Mouse (Mus musculus) brain, embryonic 14.5 days (tissue): Measurements from ENCODE around the gene Vdr. TPM values are rescaled to one million over a fixed set of nuclear protein-coding genes. Genes with fewer than 3 reads are reported as not detected.
A peak's percentile ranks its signal among the peaks of the same experiment; 100 is the strongest.

Source experiments
- DNase-seq: peaks from one replicate; pipeline ENCODE4 v3.0.0-alpha.2; 2011; ENCODE audit warnings: low read depth
- CTCF ChIP-seq: fragments of 200-500 bp; IDR thresholded peaks from 2 replicates; pipeline ENCODE4 v1.5.1; 2012; ENCODE audit warnings: inconsistent platforms, mild to moderate bottlenecking, moderate library complexity, borderline replicate concordance; ENCODE audit not compliant: insufficient read depth, insufficient read length; ENCODE audit errors: extremely low read depth
- POLR2A ChIP-seq: fragments of 200-500 bp; IDR thresholded peaks from 2 replicates; pipeline ENCODE4 v1.6.1; 2012; ENCODE audit warnings: mild to moderate bottlenecking, inconsistent platforms, borderline replicate concordance; ENCODE audit not compliant: poor library complexity, insufficient read depth, insufficient read length, severe bottlenecking; ENCODE audit errors: extremely low read depth
- polyA plus RNA-seq: library from polyadenylated mRNA; depleted of rRNA; stranded (reverse); fragments of >200 nt; gene quantifications from 2 replicates; pipeline ENCODE4 v1.2.3, GENCODE M21; 2012

Vdr gene
- polyA plus RNA-seq, 1 experiment = 0.25 TPM

- no peak for DNase-seq
- no peak for TF ChIP-seq CTCF
- no peak for TF ChIP-seq POLR2A
These were observed 83.0 kb downstream of the Vdr start for GRCm38 (mm10) chr15:97827401-97827800.

DNA sequence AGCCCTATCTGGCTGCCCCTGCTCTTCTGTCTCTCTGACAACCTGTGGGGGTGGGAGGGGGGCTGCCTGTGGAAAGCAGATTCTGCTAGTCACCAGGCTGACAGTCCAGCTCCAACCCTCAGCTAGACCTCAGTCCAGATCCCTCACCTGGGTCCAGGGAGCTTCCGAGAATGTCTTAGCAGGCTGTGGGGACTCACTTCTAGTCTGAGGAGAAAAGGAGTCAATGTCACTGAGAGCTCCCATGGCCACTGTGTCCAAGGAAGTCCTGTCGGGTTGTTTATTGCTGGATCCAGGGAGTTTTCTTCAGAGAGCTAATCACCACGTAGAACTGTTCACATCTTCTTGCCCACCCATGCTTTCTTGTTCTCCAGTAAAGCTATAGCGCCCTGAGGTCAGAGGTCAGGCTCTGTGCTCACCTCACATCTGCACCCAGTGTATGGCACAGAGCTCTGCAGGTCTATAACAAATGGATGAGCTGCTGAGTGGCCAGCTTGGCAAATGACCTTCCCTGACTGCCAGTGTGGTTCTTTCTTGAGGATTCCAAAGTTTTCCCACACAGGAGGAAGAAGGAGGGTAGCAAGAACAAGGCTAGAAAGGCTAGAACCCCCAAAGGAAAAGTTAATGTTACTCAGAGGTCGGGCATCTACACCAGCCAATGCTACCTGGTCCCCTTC is 83.7 kb downstream of the Vdr start:
- DNase-seq = no peak
- TF ChIP-seq CTCF = no peak
- TF ChIP-seq POLR2A = no peak

DNA sequence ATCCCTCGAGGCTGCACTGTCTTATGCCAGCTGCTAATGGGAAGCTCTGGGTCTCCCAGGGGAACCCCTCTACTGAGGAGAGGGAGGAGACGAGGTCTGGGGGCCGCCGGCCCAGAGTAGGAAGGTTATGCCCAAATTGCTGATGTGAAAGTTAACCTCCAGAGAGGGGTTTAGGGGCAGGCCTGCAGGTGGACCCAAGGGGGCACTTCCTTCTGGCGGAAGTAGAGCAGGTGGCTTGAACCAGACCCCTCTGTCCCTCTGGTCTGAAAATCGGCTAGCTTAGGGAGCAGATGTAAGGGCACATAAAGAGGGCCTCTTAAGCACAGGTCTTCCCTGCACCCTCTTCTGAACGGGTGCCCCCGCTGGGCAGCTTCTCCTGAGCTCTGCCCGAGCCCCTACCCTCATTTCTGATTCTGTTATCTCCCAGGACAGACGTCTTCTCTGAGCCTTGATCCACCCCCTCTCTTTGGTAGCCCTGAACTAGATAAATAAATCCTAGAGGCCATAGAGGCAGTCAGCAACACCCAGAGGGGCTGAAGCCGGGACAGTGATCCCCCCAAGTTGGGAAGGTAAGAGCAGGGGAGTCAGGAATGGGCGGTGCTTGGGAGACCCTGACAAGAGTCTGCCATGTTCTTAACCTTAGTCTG is 84.4 kb downstream of the Vdr start:
- TF ChIP-seq POLR2A (no peak), CTCF (no peak)
- no peak for DNase-seq

- TF ChIP-seq CTCF (0 out of 2 replicates have a peak, but pooled peaks have one; percentile 6), POLR2A (no peak)
- peak; percentile 69 for DNase-seq
These were observed 85.1 kb downstream of the Vdr start for GRCm38 (mm10) chr15:97825071-97825940.

DNA sequence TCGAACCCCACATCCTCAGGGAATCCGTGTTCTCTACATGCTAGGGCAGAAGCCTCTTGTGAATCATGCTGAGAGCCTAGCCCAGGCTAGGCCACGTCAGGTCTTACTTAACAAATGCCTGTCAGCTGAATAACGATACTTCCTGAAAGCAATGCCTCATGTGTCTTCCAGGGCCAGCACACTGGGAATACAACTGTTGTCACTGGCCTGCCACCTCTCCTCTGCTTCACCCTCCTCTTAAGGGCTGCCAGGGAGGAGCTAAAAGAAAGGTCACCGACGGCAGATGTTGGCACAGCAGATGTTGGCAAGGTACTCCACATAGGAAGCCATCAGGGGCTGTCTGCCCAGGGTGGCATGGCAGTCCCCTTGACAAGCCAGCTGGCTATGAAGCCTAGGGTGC is 86.4 kb downstream of the Vdr start:
- DNase-seq = no peak
- no peak for TF ChIP-seq POLR2A
- TF ChIP-seq CTCF = no peak

DNA sequence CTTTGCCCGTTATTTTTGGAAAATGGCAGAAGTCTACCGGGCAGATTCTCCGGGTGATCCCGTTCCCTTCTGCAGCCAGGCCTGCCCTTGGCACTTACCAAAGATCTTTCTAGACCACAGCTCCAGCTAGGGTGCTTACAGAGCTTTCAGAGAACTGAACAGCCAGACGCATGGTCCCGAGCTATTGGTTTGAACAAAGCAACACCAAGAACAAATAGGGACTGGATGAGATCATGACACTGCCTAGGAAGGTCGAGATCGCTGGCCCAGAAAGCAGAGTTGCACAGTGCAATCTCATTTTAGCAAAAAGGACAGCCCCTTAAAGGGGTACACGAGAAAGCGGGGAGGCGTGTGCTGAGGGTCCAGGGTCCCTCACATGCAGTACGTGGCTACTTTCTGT is 87.0 kb downstream of the Vdr start:
- TF ChIP-seq CTCF = no peak
- no peak for TF ChIP-seq POLR2A
- no peak for DNase-seq

GRCm38 (mm10) chr15:97822545-97823228 is 87.7 kb downstream of the Vdr start:
- DNase-seq = no peak

DNA sequence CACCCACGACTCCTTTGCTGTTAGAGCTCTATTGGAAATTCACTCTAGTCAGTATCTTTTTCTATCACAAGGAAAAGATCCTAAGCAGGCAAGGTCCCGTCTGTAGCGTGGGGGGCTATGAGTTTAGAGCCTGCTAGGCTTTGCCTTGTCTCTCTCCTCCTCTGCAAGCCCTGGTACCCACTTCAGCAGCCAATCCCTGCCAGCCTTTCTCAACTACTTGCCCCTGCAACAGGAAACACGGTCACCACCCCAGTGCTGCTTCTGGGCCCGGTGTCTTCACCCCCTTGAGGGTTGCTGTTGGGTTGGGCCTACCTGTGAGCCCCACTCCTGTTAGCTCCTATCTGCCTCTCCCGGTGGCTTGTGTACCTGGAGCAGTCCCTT is 88.5 kb downstream of the Vdr start:
- DNase-seq = no peak
- TF ChIP-seq POLR2A (no peak), CTCF (no peak)

More at GRCm38 (mm10) chr15:97822545-97823228, 87.7 kb downstream of the Vdr start:
- TF ChIP-seq POLR2A (no peak), CTCF (no peak)

GRCm38 (mm10) chr15:97821321-97821982 is 89.0 kb downstream of the Vdr start:
- no peak for DNase-seq
- TF ChIP-seq CTCF = no peak

DNA sequence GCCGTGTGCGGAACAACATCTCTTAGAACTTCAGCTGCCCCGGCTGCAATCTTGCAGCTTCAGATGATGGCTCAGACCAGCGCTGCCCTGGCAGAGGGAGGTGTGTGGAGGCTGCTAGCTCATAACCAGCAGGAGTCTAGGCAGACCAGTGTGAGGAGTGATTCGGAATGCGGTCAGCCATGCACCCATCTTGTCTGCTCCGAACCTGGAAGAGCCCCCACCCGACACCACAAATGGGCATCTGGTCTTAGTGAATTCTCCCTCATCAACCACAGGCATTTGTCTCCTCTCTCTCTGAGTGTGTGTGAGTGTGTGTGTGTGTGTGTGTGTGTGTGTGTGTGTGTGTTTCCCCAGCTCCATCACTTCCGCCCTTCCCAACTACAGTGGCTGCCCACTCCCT is 90.5 kb downstream of the Vdr start:
- TF ChIP-seq POLR2A (no peak), CTCF (no peak)
- no peak for DNase-seq
